Mouse (Mus musculus) megakaryocyte, embryonic 14.5 days (primary cell): ENCODE results near the gene Egfr. TPM values are rescaled to one million over a fixed set of nuclear protein-coding genes. Genes with fewer than 3 reads are reported as not detected.

ENCODE experiments used
- H3K27me3 ChIP-seq: replicated peaks from 2 replicates; pipeline ENCODE3; 2012; ENCODE audit warnings: inconsistent platforms
- H3K36me3 ChIP-seq: replicated peaks from 2 replicates; pipeline ENCODE3; 2012; ENCODE audit warnings: low read length, inconsistent platforms, mixed read lengths
- H3K4me1 ChIP-seq: 2 replicates; pipeline ENCODE4 v1.6.1; 2012; ENCODE audit warnings: inconsistent platforms
- H3K4me3 ChIP-seq: replicated peaks from 2 replicates; pipeline ENCODE3; 2012; ENCODE audit warnings: moderate library complexity, mild to moderate bottlenecking, inconsistent platforms
- H3K9me3 ChIP-seq: 2 replicates; pipeline ENCODE4 v1.6.1; 2012; ENCODE audit warnings: inconsistent platforms
- FLI1 ChIP-seq: IDR thresholded peaks from 2 replicates; pipeline ENCODE4 v1.6.1; 2012; ENCODE audit warnings: low read length, inconsistent platforms, mixed read lengths
- GATA1 ChIP-seq: IDR thresholded peaks from 3 replicates; pipeline ENCODE4 v1.6.1; 2012; ENCODE audit warnings: mixed read lengths, low read length, inconsistent platforms, borderline replicate concordance
- polyA plus RNA-seq: library from polyadenylated mRNA; stranded (reverse); fragments of >175 nt; gene quantifications from 2 replicates; pipeline ENCODE4 v1.2.3, GENCODE M21; 2012; ENCODE audit warnings: low replicate concordance; ENCODE audit not compliant: insufficient read depth

Gene Egfr
- polyA plus RNA-seq, 1 experiment: not detected

GRCm38 (mm10) chr11:16950976-16951760 lies 199.2 kb downstream of the Egfr start, which contains the start of gene Fbxo48:
Gene Fbxo48 (plus strand): TSS chr11:16951375.
- no peak for TF ChIP-seq GATA1
- TF ChIP-seq FLI1: peak; percentile 68; the same call in 1 of the 2 replicates
- H3K9me3 ChIP-seq: no peaks in the 10 kb centered on the region
- H3K36me3 ChIP-seq: peaks cover 12% of the 10 kb centered on the region
- peak within 1 kb of the TSS; percentile 100 for H3K4me3 ChIP-seq
- H3K4me1 ChIP-seq: peaks cover 68% of the 10 kb centered on the region
- no peaks in the 10 kb centered on the region for H3K27me3 ChIP-seq

GRCm38 (mm10) chr11:16951761-16952010 lies 199.7 kb downstream of the Egfr start:
- Histone ChIP-seq H3K27me3 (no peaks in the 10 kb centered on the region), H3K36me3 (peaks cover 13% of the 10 kb centered on the region), H3K4me1 (peaks cover 69% of the 10 kb centered on the region), H3K4me3 (peak overlapping the region; percentile 100), H3K9me3 (no peaks in the 10 kb centered on the region)
- no peak for TF ChIP-seq GATA1
- no peak for TF ChIP-seq FLI1

GRCm38 (mm10) chr11:16956115-16956862 lies 204.3 kb downstream of the Egfr start:
- peaks cover 14% of the 10 kb centered on the region for H3K36me3 ChIP-seq
- no peaks in the 10 kb centered on the region for H3K27me3 ChIP-seq
- H3K4me3 ChIP-seq: no peak overlapping the region
- H3K9me3 ChIP-seq: no peaks in the 10 kb centered on the region
- TF ChIP-seq GATA1: no peak
- no peak for TF ChIP-seq FLI1
- peaks cover 55% of the 10 kb centered on the region for H3K4me1 ChIP-seq

GRCm38 (mm10) chr11:16957030-16957429 lies 205.0 kb downstream of the Egfr start:
- H3K4me1 ChIP-seq: peaks cover 48% of the 10 kb centered on the region

GRCm38 (mm10) chr11:16958520-16958919 lies 206.5 kb downstream of the Egfr start:
- TF ChIP-seq FLI1 (no peak), GATA1 (no peak)
- Histone ChIP-seq H3K4me3 (no peak overlapping the region), H3K27me3 (no peaks in the 10 kb centered on the region), H3K4me1 (peaks cover 35% of the 10 kb centered on the region), H3K9me3 (no peaks in the 10 kb centered on the region), H3K36me3 (peaks cover 8% of the 10 kb centered on the region)

More at GRCm38 (mm10) chr11:16957030-16957429, 205.0 kb downstream of the Egfr start:
- no peak for TF ChIP-seq FLI1
- no peak for TF ChIP-seq GATA1
- peaks cover 14% of the 10 kb centered on the region for H3K36me3 ChIP-seq
- no peak overlapping the region for H3K4me3 ChIP-seq
- H3K9me3 ChIP-seq: no peaks in the 10 kb centered on the region
- no peaks in the 10 kb centered on the region for H3K27me3 ChIP-seq

Other genes starting within 250 kb of the Egfr start
- gene Sec61g, start 243.7 kb upstream of the Egfr start, polyA plus RNA-seq: 11.9 TPM in 1 of 2 replicates, not detected in the other
- not detected in 2 replicates for gene Fbxo48, start 199.2 kb downstream of the Egfr start, polyA plus RNA-seq